Mouse (Mus musculus): Measurements from ENCODE around the gene Ubxn6. TPM values are rescaled to one million over a fixed set of nuclear protein-coding genes. Genes with fewer than 3 reads are reported as not detected.

Gene Ubxn6
- total and polyA plus RNA-seq, 3 experiments = 28.2 to 42.2 TPM; not detected in 1

DNA sequence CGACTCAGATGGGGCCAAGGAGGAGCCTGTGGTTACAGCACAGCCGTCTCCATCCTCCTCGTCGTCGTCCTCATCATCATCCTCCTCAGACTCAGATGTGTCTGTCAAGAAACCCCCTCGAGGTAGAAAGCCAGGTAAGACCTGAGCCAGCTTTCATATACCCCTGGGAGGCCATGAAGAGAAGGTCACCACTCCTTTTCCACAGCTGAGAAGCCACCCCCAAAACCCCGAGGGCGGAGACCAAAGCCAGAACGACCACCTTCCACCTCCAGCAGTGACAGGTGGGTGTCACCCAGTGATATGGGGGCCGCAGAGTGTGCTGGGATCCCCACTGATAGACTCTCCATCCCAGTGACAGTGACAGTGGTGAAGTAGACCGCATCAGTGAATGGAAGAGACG is 22.1 kb upstream of the Ubxn6 start:
- Histone ChIP-seq H3K36me3 (ENCODE audit: control insufficient read depth in 1 of 2, insufficient read depth in 2 of 2, low read length in 2 of 2) (peaks cover 0 to 5% of the 10 kb centered on the region in 2 experiments; a peak in 2 of 4 replicates), H3K79me2 (ENCODE audit: control insufficient read depth, insufficient read depth, low read length, poor library complexity) (no peaks in the 10 kb centered on the region)
- DNase-seq (ENCODE audit: low read depth, low spot score) = no peak

GRCm38 (mm10) chr17:56092794-56093193 is 18.0 kb upstream of the Ubxn6 start:
- peaks cover 0 to 5% of the 10 kb centered on the region in 2 experiments; a peak in 2 of 4 replicates for H3K36me3 ChIP-seq (ENCODE audit: control insufficient read depth in 1 of 2, insufficient read depth in 2 of 2, low read length in 2 of 2)
- no peak overlapping the region for H3K9ac ChIP-seq (ENCODE audit: control insufficient read depth, low read depth, low read length, poor library complexity, severe bottlenecking)
- no peaks in the 10 kb centered on the region for H3K9me3 ChIP-seq (replicated peaks; ENCODE audit: insufficient read depth, low read length)
- H3K79me2 ChIP-seq (ENCODE audit: control insufficient read depth, insufficient read depth, low read length, poor library complexity) = no peaks in the 10 kb centered on the region
- DNase-seq (ENCODE audit: low read depth, low spot score) = no peak
- no peak overlapping the region for H3K4me3 ChIP-seq (ENCODE audit: control insufficient read depth in 1 of 2, insufficient read depth in 1 of 2, low read depth in 2 of 2, low read length in 2 of 2)
- no peaks in the 10 kb centered on the region for H3K27me3 ChIP-seq (ENCODE audit: control insufficient read depth in 1 of 2, insufficient read depth in 2 of 2, low read length in 2 of 2)
- TF ChIP-seq POLR2A (IDR thresholded peaks at IDR 0.05; ENCODE audit: control insufficient read depth in 1 of 2, insufficient read depth in 1 of 2, low read depth in 1 of 2, low read length in 2 of 2, poor library complexity in 1 of 2) (no peak), ELF1 (IDR thresholded peaks at IDR 0.05; ENCODE audit: low read depth, low read length) (no peak), ZNF384 (IDR thresholded peaks at IDR 0.05; ENCODE audit: low read depth, low read length) (no peak), ZKSCAN1 (IDR thresholded peaks at IDR 0.05; ENCODE audit: low read depth, low read length) (no peak), TCF12 (IDR thresholded peaks at IDR 0.05; ENCODE audit: low read depth, low read length) (no peak), E2F4 (IDR thresholded peaks at IDR 0.05; ENCODE audit: borderline replicate concordance, low read depth, low read length) (no peak), TAL1 (IDR thresholded peaks at IDR 0.05; ENCODE audit: low read length) (no peak), HCFC1 (IDR thresholded peaks at IDR 0.05; ENCODE audit: low read depth, low read length) (no peak), SIN3A (IDR thresholded peaks at IDR 0.05; ENCODE audit: low read length) (no peak), TBP (IDR thresholded peaks at IDR 0.05; ENCODE audit: low read depth, low read length) (no peak)
- no peaks in the 10 kb centered on the region for H3K4me1 ChIP-seq (ENCODE audit: control insufficient read depth in 1 of 2, insufficient read depth in 2 of 2, low read length in 2 of 2)
- H3K27ac ChIP-seq (ENCODE audit: control insufficient read depth, low read depth, low read length) = no peak overlapping the region

More for the DNA sequence above, 22.1 kb upstream of the Ubxn6 start:
- H3K27me3 ChIP-seq (ENCODE audit: control insufficient read depth in 1 of 2, insufficient read depth in 2 of 2, low read length in 2 of 2) = no peaks in the 10 kb centered on the region
- no peaks in the 10 kb centered on the region for H3K4me1 ChIP-seq (ENCODE audit: control insufficient read depth in 1 of 2, insufficient read depth in 2 of 2, low read length in 2 of 2)
- H3K9me3 ChIP-seq (replicated peaks; ENCODE audit: insufficient read depth, low read length) = no peaks in the 10 kb centered on the region
- H3K27ac ChIP-seq (ENCODE audit: control insufficient read depth, low read depth, low read length) = no peak overlapping the region
- H3K9ac ChIP-seq (ENCODE audit: control insufficient read depth, low read depth, low read length, poor library complexity, severe bottlenecking) = no peak overlapping the region
- TF ChIP-seq MAFK (IDR thresholded peaks at IDR 0.05; ENCODE audit: borderline replicate concordance, low read depth, low read length) (no peak), TAL1 (IDR thresholded peaks at IDR 0.05; ENCODE audit: low read length) (no peak), ZNF384 (IDR thresholded peaks at IDR 0.05; ENCODE audit: low read depth, low read length) (no peak), CTCF (IDR thresholded peaks at IDR 0.05 in 2 of 3, conservative IDR thresholded peaks at IDR 0.05 in 1 of 3; ENCODE audit: control insufficient read depth in 1 of 3, insufficient read depth in 1 of 3, low read depth in 2 of 3, low read length in 3 of 3, poor library complexity in 1 of 3, severe bottlenecking in 1 of 3) (no peak), ETS1 (IDR thresholded peaks at IDR 0.05; ENCODE audit: low read depth, low read length) (no peak), HCFC1 (IDR thresholded peaks at IDR 0.05; ENCODE audit: low read depth, low read length) (no peak), USF1 (IDR thresholded peaks at IDR 0.05; ENCODE audit: low read depth, low read length) (no peak), RCOR1 (IDR thresholded peaks at IDR 0.05; ENCODE audit: low read depth, low read length) (no peak), CHD1 (IDR thresholded peaks at IDR 0.05; ENCODE audit: low read depth, low read length) (no peak), EP300 (IDR thresholded peaks at IDR 0.05; ENCODE audit: low read depth in 1 of 2, low read length in 2 of 2) (no peak), MXI1 (IDR thresholded peaks at IDR 0.05; ENCODE audit: low read depth, low read length) (no peak), ZC3H11A (IDR thresholded peaks at IDR 0.05; ENCODE audit: low read depth, low read length) (no peak), GABPA (IDR thresholded peaks at IDR 0.05; ENCODE audit: low read depth, low read length) (no peak), POLR2A (IDR thresholded peaks at IDR 0.05; ENCODE audit: control insufficient read depth in 1 of 2, insufficient read depth in 1 of 2, low read depth in 1 of 2, low read length in 2 of 2, poor library complexity in 1 of 2) (no peak), KAT2A (conservative IDR thresholded peaks at IDR 0.05; ENCODE audit: low read depth, low read length) (no peak), ZMIZ1 (IDR thresholded peaks at IDR 0.05; ENCODE audit: low read depth, low read length) (no peak), MAZ (IDR thresholded peaks at IDR 0.05; ENCODE audit: low read depth, low read length) (no peak), POLR2AphosphoS2 (IDR thresholded peaks at IDR 0.05; ENCODE audit: low read length) (no peak)
- no peak overlapping the region for H3K4me3 ChIP-seq (ENCODE audit: control insufficient read depth in 1 of 2, insufficient read depth in 1 of 2, low read depth in 2 of 2, low read length in 2 of 2)

Measured in MEL (cell line).